8 mouse cellular contexts compared by ENCODE assay signal in the genomic region with DNA sequence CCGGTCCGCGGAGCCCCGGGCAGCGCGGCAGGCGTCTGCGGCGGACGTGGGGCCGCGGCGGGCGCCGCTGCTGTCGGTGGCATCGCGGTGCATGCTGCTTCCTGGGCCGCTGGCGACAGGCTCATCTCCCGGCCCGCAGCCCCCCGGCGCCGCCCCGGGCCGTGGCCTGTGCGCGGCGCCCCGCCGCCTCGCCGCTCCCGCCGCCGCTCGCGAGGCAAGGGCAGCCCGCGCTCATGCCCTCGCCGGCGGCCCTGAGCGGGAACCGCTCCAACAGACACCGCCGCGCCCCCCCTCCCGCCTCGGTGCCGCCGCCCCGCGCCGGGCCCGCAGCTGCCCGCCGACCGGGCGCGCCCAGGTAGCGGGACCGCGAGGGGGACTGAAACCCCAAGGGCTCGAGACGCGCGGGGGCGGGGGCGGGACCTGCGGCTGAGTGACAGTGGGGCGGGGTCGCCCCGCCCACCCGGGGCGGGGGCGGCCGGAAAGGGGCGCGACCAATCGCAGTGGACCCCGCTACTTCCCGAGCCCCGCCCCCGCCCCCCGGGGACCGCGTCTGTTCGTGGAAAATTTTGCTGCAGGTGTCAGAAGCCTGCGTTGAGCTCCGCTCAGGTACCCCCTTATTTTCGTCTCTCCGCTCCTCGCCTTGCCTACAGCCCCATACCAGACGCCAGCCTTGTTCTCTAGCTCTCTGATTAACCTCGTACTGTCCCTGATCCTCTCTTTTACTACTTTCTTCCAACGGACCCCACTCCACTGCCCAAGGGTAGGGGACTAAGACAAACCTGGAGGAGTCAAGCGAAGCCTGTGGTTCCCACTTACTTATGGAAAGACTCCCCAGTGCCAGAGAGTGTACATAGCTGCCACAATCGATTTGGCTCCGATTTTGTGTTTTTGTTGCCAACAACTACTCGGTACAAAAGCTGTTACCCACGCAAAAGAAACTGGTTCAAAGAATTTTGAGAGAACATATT. TPM values are rescaled to one million over a fixed set of nuclear protein-coding genes. Genes with fewer than 3 reads are reported as not detected.
DNase-seq lines count a peak whose midpoint lies in the region; ATAC-seq and TF ChIP-seq lines count a peak whose summit lies in the region.

A gene (minus strand): TSS at position 96 of the 968 bp plus-strand sequence.

- DNase-seq in cerebellum, postnatal 4 days (ENCODE audit: low spot score in 2 of 2) = peak; percentile 78 to 85
- peak; percentile 93 for DNase-seq in gastrocnemius, adult 2 months
- DNase-seq in hindbrain, postnatal 0 days (ENCODE audit: low spot score) = peak; percentile 92
- DNase-seq in left cerebral cortex, postnatal 14 days (ENCODE audit: low spot score in 2 of 2) = peak; percentile 76 to 84
- DNase-seq in right cerebral cortex, postnatal 25 days = peak; percentile 84
- DNase-seq in urinary bladder, postnatal 36 days (ENCODE audit: low spot score in 2 of 2) = peak; percentile 79 to 83

- no peak for TF ChIP-seq CTCF in gastrocnemius, adult 2 months (IDR thresholded peaks at IDR 0.05)
- no peak for TF ChIP-seq CTCF in hindbrain, postnatal 0 days (IDR thresholded peaks at IDR 0.05; ENCODE audit: low read depth)

- peaks cover 6% of the 10 kb centered on the region; the same call in 1 of the 2 replicates for H3K4me1 ChIP-seq in hindbrain, postnatal 0 days (ENCODE audit: insufficient read depth, low read length)

- intact Hi-C loops in gastrocnemius, adult 2 months (cut with DNase I) = loop anchor here (5.0 kb wide), 1 partner anchor 155 kb away; a partner anchor contains a TSS
- intact Hi-C loops in left cerebral cortex, postnatal 14 days (cut with DNase I) = loop anchor here (5.0 kb wide), 1 partner anchor 155 kb away; a partner anchor contains a TSS

- H3K27ac ChIP-seq in gastrocnemius, adult 2 months = peak within 1 kb of the TSS; percentile 83
- H3K27ac ChIP-seq in hindbrain, postnatal 0 days = peak within 1 kb of the TSS; percentile 88

- no peaks in the 10 kb centered on the region for H3K36me3 ChIP-seq in hindbrain, postnatal 0 days (ENCODE audit: insufficient read depth, low read length)

- H3K27me3 ChIP-seq in hindbrain, postnatal 0 days (ENCODE audit: insufficient read depth, low read length) = no peaks in the 10 kb centered on the region

- no peaks in the 10 kb centered on the region for H3K9me3 ChIP-seq in hindbrain, postnatal 0 days (ENCODE audit: low read length)

- peak within 1 kb of the TSS; percentile 86 for H3K4me2 ChIP-seq in hindbrain, postnatal 0 days (ENCODE audit: low read depth, low read length)

- peak within 1 kb of the TSS; percentile 93 for H3K4me3 ChIP-seq in gastrocnemius, adult 2 months
- peak within 1 kb of the TSS; percentile 92 for H3K4me3 ChIP-seq in hindbrain, postnatal 0 days (ENCODE audit: low read length)

- H3K9ac ChIP-seq in hindbrain, postnatal 0 days (replicated peaks; ENCODE audit: low read length) = peak within 1 kb of the TSS; percentile 85

- 5% methylated on average over 67 of the region's 103 CpGs for WGBS in hindbrain, postnatal 0 days

- ATAC-seq in activated CD4-positive, CD25-positive, alpha-beta regulatory T cell, adult 4 months = peak; percentile 70
- ATAC-seq in hindbrain, postnatal 0 days = peak; percentile 89
- ATAC-seq in megakaryocyte-erythroid progenitor cell, adult 5-6 weeks (replicated peaks; ENCODE audit: low FRiP score, low TSS enrichment, poor library complexity, severe bottlenecking) = peak; percentile 76

RNA-seq across cellular contexts. Expression of the gene that starts here (rescaled TPM):
- polyA plus RNA-seq in activated CD4-positive, CD25-positive, alpha-beta regulatory T cell, adult 4 months (2017; shearing (Covaris generic)) = 1 to 10 TPM; 7.9 to 8.4 TPM
- total RNA-seq in gastrocnemius, adult 2 months (2021) = 1 to 10 TPM; 6.0 to 6.4 TPM
- 36.9 and 38.7 TPM in 2 replicates for total RNA-seq in hindbrain, postnatal 0 days (2014; rRNA removed)
- polyA plus RNA-seq in hindbrain, postnatal 0 days (2015; fragmentation: Nextera tagmentation; extraction: Ambion mirVana) = 8.4 and 10.4 TPM in 2 replicates
- 10 to 100 TPM; 38.1 to 42.3 TPM for total RNA-seq in left cerebral cortex, postnatal 14 days (2021)
- total RNA-seq in megakaryocyte-erythroid progenitor cell, adult 5-6 weeks (2014; fragmentation: Nextera tagmentation) = 8.5 and 15.4 TPM in 2 replicates
- 15.5 and 25.4 TPM in 2 replicates for total RNA-seq in megakaryocyte-erythroid progenitor cell, adult 5-6 weeks (2017)

Comparison
In these comparisons a context has a peak if more than half of its experiments do, and no peak if none do; other contexts are left out.
1. Peak in every context shown above with its lines: DNase-seq, ATAC-seq, H3K4me3 ChIP-seq and H3K27ac ChIP-seq.